Mouse (Mus musculus): ENCODE data around the gene Nup54. TPM values are rescaled to one million over a fixed set of nuclear protein-coding genes. Genes with fewer than 3 reads are reported as not detected.

Nup54 gene
- polyA plus RNA-seq, 1 experiment from 2014 or later, result 55.5 TPM

DNA sequence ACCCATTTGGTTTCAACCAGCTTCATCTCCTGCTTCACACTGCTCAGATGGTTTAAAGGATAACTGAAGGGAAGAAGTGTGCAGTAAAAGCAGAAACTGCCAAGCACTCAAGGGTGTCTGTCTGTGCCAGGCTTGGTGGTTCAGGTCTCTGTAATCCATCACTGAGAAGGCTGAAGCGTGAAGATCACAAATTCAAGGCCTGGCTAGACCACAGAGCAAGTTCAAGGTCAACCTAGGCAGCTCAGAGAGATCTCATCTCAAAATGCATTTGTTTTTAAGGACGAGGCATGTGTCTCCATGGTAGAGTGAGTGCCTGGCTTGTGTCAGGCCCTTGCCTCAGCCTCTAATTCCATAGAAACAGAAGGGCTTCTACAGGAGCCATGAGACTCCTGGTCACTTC is 10.0 kb upstream of the Nup54 start:
- Histone ChIP-seq H3K4me2 (replicated peaks) (no peak overlapping the region), H3K9me3 (no peaks in the 10 kb centered on the region), H3K27me3 (replicated peaks) (no peaks in the 10 kb centered on the region), H3K4me1 (replicated peaks) (no peaks in the 10 kb centered on the region), H3K4me3 (replicated peaks) (no peak overlapping the region), H3K9ac (no peak overlapping the region), H3K27ac (no peak overlapping the region), H3K36me3 (peaks cover 11% of the 10 kb centered on the region; the same call in 1 of the 2 replicates)
- no peak for ATAC-seq
- 71% methylated on average over 2 of the region's 2 CpGs for WGBS

GRCm38 (mm10) chr5:92442914-92443313 is 7.9 kb upstream of the Nup54 start:
- Histone ChIP-seq H3K4me1 (replicated peaks) (no peaks in the 10 kb centered on the region), H3K9me3 (no peaks in the 10 kb centered on the region), H3K27me3 (replicated peaks) (no peaks in the 10 kb centered on the region), H3K27ac (no peak overlapping the region), H3K36me3 (peaks cover 7% of the 10 kb centered on the region; the same call in 1 of the 2 replicates), H3K4me3 (replicated peaks) (no peak overlapping the region), H3K9ac (no peak overlapping the region), H3K4me2 (replicated peaks) (no peak overlapping the region)
- whole genome bisulfite sequencing, result 80% methylated on average over 7 of the region's 7 CpGs
- ATAC-seq, result no peak

GRCm38 (mm10) chr5:92441494-92441893 is 6.5 kb upstream of the Nup54 start:
- ATAC-seq, result no peak
- no peak overlapping the region for H3K9ac ChIP-seq

GRCm38 (mm10) chr5:92438540-92438939 is 3.5 kb upstream of the Nup54 start:
- H3K27ac ChIP-seq, result no peak overlapping the region
- H3K4me2 ChIP-seq (replicated peaks), result no peak overlapping the region
- H3K27me3 ChIP-seq (replicated peaks), result no peaks in the 10 kb centered on the region
- H3K4me3 ChIP-seq (replicated peaks), result no peak overlapping the region
- H3K9ac ChIP-seq, result no peak overlapping the region
- ATAC-seq, result no peak
- H3K4me1 ChIP-seq (replicated peaks), result 0 out of 2 replicates have a peak, but pooled peaks cover 4% of the 10 kb centered on the region
- H3K9me3 ChIP-seq, result no peaks in the 10 kb centered on the region
- WGBS, result 80% methylated on average over 8 of the region's 8 CpGs
- no peaks in the 10 kb centered on the region for H3K36me3 ChIP-seq

More at GRCm38 (mm10) chr5:92441494-92441893, 6.5 kb upstream of the Nup54 start:
- H3K27ac ChIP-seq, result no peak overlapping the region
- H3K9me3 ChIP-seq, result no peaks in the 10 kb centered on the region
- H3K4me2 ChIP-seq (replicated peaks), result no peak overlapping the region
- H3K27me3 ChIP-seq (replicated peaks), result no peaks in the 10 kb centered on the region
- H3K36me3 ChIP-seq, result peaks cover 7% of the 10 kb centered on the region; the same call in 1 of the 2 replicates
- WGBS, result 73% methylated on average over 5 of the region's 5 CpGs
- H3K4me1 ChIP-seq (replicated peaks), result no peaks in the 10 kb centered on the region
- H3K4me3 ChIP-seq (replicated peaks), result no peak overlapping the region

DNA sequence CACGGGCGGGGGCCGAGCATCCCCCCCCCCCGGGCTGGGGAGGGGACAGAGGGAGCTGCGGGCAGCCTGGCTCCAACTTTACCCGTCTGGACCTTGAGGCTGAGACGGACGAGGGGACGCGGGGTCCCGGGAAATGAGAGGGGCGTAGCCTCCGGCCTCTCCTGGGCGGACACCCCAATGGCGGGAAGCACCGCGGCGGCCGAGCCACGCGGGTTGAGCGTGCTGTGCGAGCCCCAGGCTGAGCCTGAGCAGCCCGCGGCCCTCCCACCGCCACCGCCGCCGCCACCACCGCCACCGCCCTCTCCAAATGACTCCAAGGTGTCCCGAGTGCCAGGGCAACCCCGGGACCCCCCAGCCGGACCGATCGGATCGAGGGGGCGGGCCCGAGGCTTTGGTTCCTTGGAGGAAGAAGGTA is 441 bp downstream of the Nup54 start:
- Histone ChIP-seq H3K9ac (peak overlapping the region; percentile 91), H3K4me2 (replicated peaks) (peak overlapping the region; percentile 62), H3K27ac (peak overlapping the region; percentile 90), H3K9me3 (no peaks in the 10 kb centered on the region), H3K4me1 (replicated peaks) (0 out of 2 replicates have a peak, but pooled peaks cover 4% of the 10 kb centered on the region), H3K27me3 (replicated peaks) (no peaks in the 10 kb centered on the region), H3K4me3 (replicated peaks) (peak overlapping the region; percentile 92), H3K36me3 (no peaks in the 10 kb centered on the region)
- WGBS, result 0% methylated on average over 35 of the region's 39 CpGs
- ATAC-seq, result peak; percentile 86

DNA sequence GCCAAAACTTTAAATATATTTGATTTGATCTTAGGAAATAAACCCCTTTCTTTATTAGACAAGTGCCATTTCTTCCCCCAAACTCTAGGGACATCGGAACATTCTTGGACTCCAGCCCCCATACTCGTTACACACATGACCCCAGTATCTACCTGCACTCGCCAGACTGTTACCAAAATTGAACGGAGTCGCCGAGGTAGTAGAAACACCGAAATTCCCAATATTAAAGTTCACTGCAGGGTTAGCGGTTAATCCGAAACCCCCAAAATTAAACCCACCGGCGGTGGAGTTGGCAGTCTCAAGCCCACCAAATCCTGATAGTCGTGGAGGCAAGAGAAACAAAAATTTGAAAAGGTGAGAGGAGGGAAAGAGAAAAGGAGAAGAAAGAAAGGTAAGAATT is 949 bp downstream of the Nup54 start:
- no peak overlapping the region for H3K27ac ChIP-seq
- ATAC-seq, result no peak
- H3K4me3 ChIP-seq (replicated peaks), result peak overlapping the region; percentile 92
- H3K36me3 ChIP-seq, result peaks cover 2% of the 10 kb centered on the region; the same call in 1 of the 2 replicates
- no peaks in the 10 kb centered on the region for H3K27me3 ChIP-seq (replicated peaks)
- H3K4me1 ChIP-seq (replicated peaks), result 0 out of 2 replicates have a peak, but pooled peaks cover 4% of the 10 kb centered on the region
- peak overlapping the region; percentile 62 for H3K4me2 ChIP-seq (replicated peaks)
- peak overlapping the region; percentile 91 for H3K9ac ChIP-seq
- no peaks in the 10 kb centered on the region for H3K9me3 ChIP-seq
- 2% methylated on average over 12 of the region's 12 CpGs for WGBS

GRCm38 (mm10) chr5:92431611-92432010 is 3.4 kb downstream of the Nup54 start:
- no peak overlapping the region for H3K9ac ChIP-seq
- no peak overlapping the region for H3K4me2 ChIP-seq (replicated peaks)
- H3K9me3 ChIP-seq, result no peaks in the 10 kb centered on the region
- no peak overlapping the region for H3K27ac ChIP-seq
- no peak for ATAC-seq
- H3K4me1 ChIP-seq (replicated peaks), result 0 out of 2 replicates have a peak, but pooled peaks cover 4% of the 10 kb centered on the region
- H3K4me3 ChIP-seq (replicated peaks), result no peak overlapping the region
- WGBS, result 75% methylated on average over 7 of the region's 7 CpGs
- peaks cover 24% of the 10 kb centered on the region for H3K36me3 ChIP-seq
- no peaks in the 10 kb centered on the region for H3K27me3 ChIP-seq (replicated peaks)

DNA sequence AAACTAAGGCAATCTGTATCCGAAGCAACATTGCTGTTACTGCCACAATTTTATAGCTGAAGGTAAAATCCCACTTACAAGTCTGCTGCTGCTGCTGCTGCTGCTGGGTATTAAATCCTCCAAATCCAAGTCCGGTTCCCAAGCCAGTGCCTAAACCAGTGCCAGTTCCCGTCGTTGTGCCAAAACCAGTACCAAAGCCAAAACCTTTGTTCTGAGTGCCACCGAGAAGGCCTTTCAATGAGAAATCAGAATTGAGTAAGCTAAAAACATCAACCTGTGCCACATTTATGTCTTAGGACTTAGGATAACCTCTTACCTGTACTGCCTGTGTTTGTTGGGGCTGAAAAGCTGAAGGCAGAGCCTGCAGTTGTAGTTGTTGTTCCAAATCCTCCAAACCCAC is 4.3 kb downstream of the Nup54 start:
- H3K27ac ChIP-seq, result no peak overlapping the region
- H3K4me2 ChIP-seq (replicated peaks), result no peak overlapping the region
- H3K9ac ChIP-seq, result no peak overlapping the region
- H3K27me3 ChIP-seq (replicated peaks), result no peaks in the 10 kb centered on the region
- 82% methylated on average over 5 of the region's 5 CpGs for WGBS
- H3K36me3 ChIP-seq, result peaks cover 24% of the 10 kb centered on the region
- H3K4me1 ChIP-seq (replicated peaks), result 0 out of 2 replicates have a peak, but pooled peaks cover 4% of the 10 kb centered on the region
- H3K4me3 ChIP-seq (replicated peaks), result no peak overlapping the region
- no peak for ATAC-seq
- no peaks in the 10 kb centered on the region for H3K9me3 ChIP-seq

GRCm38 (mm10) chr5:92424126-92424525 is 10.9 kb downstream of the Nup54 start:
- 91% methylated on average over 11 of the region's 11 CpGs for WGBS
- no peak overlapping the region for H3K27ac ChIP-seq
- no peaks in the 10 kb centered on the region for H3K4me1 ChIP-seq (replicated peaks)
- no peaks in the 10 kb centered on the region for H3K9me3 ChIP-seq
- ATAC-seq, result no peak
- H3K4me3 ChIP-seq (replicated peaks), result no peak overlapping the region
- H3K9ac ChIP-seq, result no peak overlapping the region
- H3K4me2 ChIP-seq (replicated peaks), result no peak overlapping the region
- peaks cover 39% of the 10 kb centered on the region for H3K36me3 ChIP-seq
- no peaks in the 10 kb centered on the region for H3K27me3 ChIP-seq (replicated peaks)

GRCm38 (mm10) chr5:92413982-92414375 is 21.0 kb downstream of the Nup54 start:
- WGBS, result 78% methylated on average over 8 of the region's 8 CpGs
- Histone ChIP-seq H3K27me3 (replicated peaks) (no peaks in the 10 kb centered on the region), H3K36me3 (peaks cover 21% of the 10 kb centered on the region), H3K4me3 (replicated peaks) (no peak overlapping the region), H3K4me2 (replicated peaks) (no peak overlapping the region), H3K27ac (no peak overlapping the region), H3K9ac (no peak overlapping the region), H3K4me1 (replicated peaks) (no peaks in the 10 kb centered on the region), H3K9me3 (no peaks in the 10 kb centered on the region)
- ATAC-seq, result no peak; the same call in 1 of the 2 replicates

DNA sequence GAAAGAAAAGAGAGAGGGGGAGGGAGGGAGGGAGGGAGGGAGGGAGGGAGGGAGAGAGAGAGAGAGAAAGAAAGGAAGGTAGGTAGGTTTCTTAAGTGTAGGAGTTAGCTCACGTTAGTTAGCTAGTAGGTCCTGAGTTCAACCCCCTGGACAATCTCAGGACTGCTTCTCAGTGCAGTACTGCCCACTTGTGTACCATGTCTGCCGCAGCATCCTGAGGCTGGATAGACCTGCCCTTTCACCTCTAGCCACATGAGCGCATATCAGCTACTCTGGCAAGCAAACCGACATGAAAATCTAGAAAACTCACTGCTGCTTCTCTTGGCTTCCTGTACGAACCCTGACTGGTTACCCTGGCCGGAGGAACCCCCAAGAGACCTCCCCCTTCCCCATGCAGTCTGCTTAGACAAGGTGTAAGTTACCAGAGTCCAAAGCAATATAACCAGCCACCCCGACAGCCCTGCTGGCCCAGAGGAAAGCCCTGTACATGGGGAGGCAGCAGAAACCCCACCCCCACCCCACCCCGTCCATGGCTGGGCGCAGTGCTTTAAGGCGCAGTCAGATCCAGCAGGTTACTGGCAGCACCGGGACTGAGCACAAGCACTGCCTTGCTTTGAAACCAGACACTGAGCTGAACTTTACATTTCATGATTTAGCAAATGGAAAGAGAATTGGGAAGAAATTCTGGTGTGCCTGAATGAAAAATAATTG is 21.6 kb downstream of the Nup54 start:
- Histone ChIP-seq H3K4me2 (replicated peaks) (no peak overlapping the region), H3K4me1 (replicated peaks) (no peaks in the 10 kb centered on the region), H3K36me3 (peaks cover 21% of the 10 kb centered on the region), H3K9me3 (no peaks in the 10 kb centered on the region), H3K27ac (no peak overlapping the region), H3K4me3 (replicated peaks) (no peak overlapping the region), H3K9ac (no peak overlapping the region), H3K27me3 (replicated peaks) (no peaks in the 10 kb centered on the region)
- ATAC-seq, result no peak
- WGBS, result 86% methylated on average over 11 of the region's 11 CpGs

- no peak overlapping the region for H3K4me3 ChIP-seq (replicated peaks)
- H3K4me1 ChIP-seq (replicated peaks), result no peaks in the 10 kb centered on the region
- H3K36me3 ChIP-seq, result peaks cover 10% of the 10 kb centered on the region; the same call in 1 of the 2 replicates
- no peak for ATAC-seq
- no peak overlapping the region for H3K4me2 ChIP-seq (replicated peaks)
- no peak overlapping the region for H3K27ac ChIP-seq
- 74% methylated on average over 7 of the region's 7 CpGs for WGBS
- no peaks in the 10 kb centered on the region for H3K9me3 ChIP-seq
- no peak overlapping the region for H3K9ac ChIP-seq
- no peaks in the 10 kb centered on the region for H3K27me3 ChIP-seq (replicated peaks)
These were observed 23.4 kb downstream of the Nup54 start for GRCm38 (mm10) chr5:92411461-92412140.
